ENCODE assay signal across 8 mouse cellular contexts in the genomic region with DNA sequence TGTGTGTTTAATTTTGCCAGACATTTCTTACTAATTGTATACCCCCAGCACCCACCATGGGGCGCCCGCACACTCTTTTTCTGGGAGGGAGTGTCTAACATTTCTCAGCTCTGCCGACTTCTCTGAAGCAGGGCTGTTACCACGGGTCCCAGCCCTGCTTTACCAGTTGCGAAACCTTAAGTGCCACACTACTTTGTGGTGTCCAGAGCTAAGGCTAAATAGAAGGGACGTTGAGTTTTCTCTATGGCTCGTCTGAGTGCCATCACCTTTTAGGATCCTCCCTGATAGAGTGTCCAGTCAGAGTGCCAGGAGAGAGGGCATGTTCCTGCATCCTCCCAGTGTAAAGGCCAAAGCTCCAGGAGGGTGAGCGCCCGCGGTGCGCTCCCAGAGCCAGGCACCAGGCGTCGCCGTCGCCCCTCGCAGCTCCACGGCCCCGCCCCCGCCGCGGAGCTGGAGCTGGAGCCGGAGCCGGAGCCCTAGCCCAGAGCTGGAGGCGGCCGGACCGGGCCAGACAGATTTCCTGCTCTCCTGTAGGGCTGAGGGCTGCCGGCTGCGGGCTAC. TPM values are rescaled to one million over a fixed set of nuclear protein-coding genes. Genes with fewer than 3 reads are reported as not detected.
DNase-seq lines count a peak whose midpoint lies in the region; ATAC-seq lines count a peak whose summit lies in the region.

A gene (plus strand): TSS at position 141 of the 561 bp plus-strand sequence.

- H3K9ac ChIP-seq in hindbrain, embryonic 15.5 days: peak within 1 kb of the TSS; percentile 65

- peak within 1 kb of the TSS; percentile 81 for H3K4me2 ChIP-seq in hindbrain, embryonic 15.5 days

- H3K9me3 ChIP-seq in hindbrain, embryonic 15.5 days: no peaks in the 10 kb centered on the region

- ATAC-seq in hindbrain, embryonic 15.5 days (ENCODE audit: low FRiP score, low read depth): peak; percentile 96

- peak; percentile 66 for DNase-seq in WW6 (ENCODE audit: low read depth, low spot score)
- peak; percentile 74 to 88 for DNase-seq in cerebellum, postnatal 4 days (ENCODE audit: low spot score in 2 of 2)
- peak; percentile 81 for DNase-seq in gastrocnemius, adult 18-20 months (ENCODE audit: low spot score)
- peak; percentile 84 for DNase-seq in left cerebral cortex, adult 11 months (ENCODE audit: low spot score)
- peak; percentile 89 for DNase-seq in lung, postnatal 36 days
- peak; percentile 85 for DNase-seq in retina, embryonic 14.5 days (ENCODE audit: low spot score)
- peak; percentile 75 to 77 for DNase-seq in thymus, postnatal 36 days

- peak within 1 kb of the TSS; percentile 84 for H3K27ac ChIP-seq in hindbrain, embryonic 15.5 days (replicated peaks)

- peaks cover 8% of the 10 kb centered on the region for H3K4me1 ChIP-seq in hindbrain, embryonic 15.5 days (replicated peaks)

- H3K36me3 ChIP-seq in hindbrain, embryonic 15.5 days: no peaks in the 10 kb centered on the region

- 5% methylated on average over 28 of the region's 28 CpGs for WGBS in hindbrain, embryonic 15.5 days

- H3K4me3 ChIP-seq in hindbrain, embryonic 15.5 days: peak within 1 kb of the TSS; percentile 63

- H3K27me3 ChIP-seq in hindbrain, embryonic 15.5 days: peaks cover 5% of the 10 kb centered on the region; the same call in 1 of the 2 replicates

RNA-seq across cellular contexts. Expression of the gene that starts here (rescaled TPM):
- total RNA-seq in gastrocnemius, adult 18-20 months (2021): 1 to 10 TPM in 1 of 2 experiments, under 1 TPM in 1; 0.84 to 1.5 TPM
- polyA plus RNA-seq in hindbrain, embryonic 15.5 days (2015; fragmentation: Nextera tagmentation; extraction: Ambion mirVana): 7.4 and 8.4 TPM in 2 replicates

Comparison
In these comparisons a context has a peak if more than half of its experiments do, and no peak if none do; other contexts are left out.
1. Peak in every context shown above with its lines: DNase-seq, ATAC-seq, H3K4me3 ChIP-seq and H3K27ac ChIP-seq.